Mouse (Mus musculus): ENCODE data around the gene Tsga10. TPM values are rescaled to one million over a fixed set of nuclear protein-coding genes. Genes with fewer than 3 reads are reported as not detected.

Tsga10 gene
- total RNA-seq (2021), result 10 to 100 TPM; 20.0 to 24.0 TPM
- long read RNA-seq, experiment 1, partial matches to known transcripts, result 1 of 5 reads
- long read RNA-seq, experiment 1, other reads (novel, unspliced or antisense), result 2 of 5 reads
- long read RNA-seq, experiment 2, partial matches to known transcripts, result 0 of 9 reads
- long read RNA-seq, experiment 2, other reads (novel, unspliced or antisense), result 5 of 9 reads

GRCm38 (mm10) chr1:37866286-37866685 lies at the start of gene Tsga10:
Gene Tsga10, minus strand, starts transcription at chr1:37866429.
- H3K4me3 ChIP-seq, result peak within 1 kb of the TSS; percentile 80
- DNase-seq (ENCODE audit: extremely low spot score in 1 of 2, low spot score in 2 of 2), result no peak
- intact Hi-C loops (cut with DNase I), result loop anchor here (5.0 kb wide), 1 partner anchor 189 kb away; no protein-coding TSS in a partner anchor
- H3K27ac ChIP-seq, result peak within 1 kb of the TSS; percentile 96
- no peak for TF ChIP-seq CTCF (IDR thresholded peaks at IDR 0.05)

GRCm38 (mm10) chr1:37912751-37913150 lies 46.5 kb upstream of the Tsga10 start:
- no peak for TF ChIP-seq CTCF (IDR thresholded peaks at IDR 0.05)
- Histone ChIP-seq H3K27ac (no peak overlapping the region), H3K4me3 (no peak overlapping the region)
- no peak for DNase-seq (ENCODE audit: extremely low spot score in 1 of 2, low spot score in 2 of 2)
- intact Hi-C loops (cut with DNase I), result no loop called here

GRCm38 (mm10) chr1:37903178-37903577 lies 36.9 kb upstream of the Tsga10 start:
- TF ChIP-seq CTCF (IDR thresholded peaks at IDR 0.05), result peak; percentile 60
- Histone ChIP-seq H3K27ac (no peak overlapping the region), H3K4me3 (no peak overlapping the region)
- intact Hi-C loops (cut with DNase I), result loop anchor here (1.0 kb wide), 1 partner anchor 82 kb away; no protein-coding TSS in a partner anchor
- DNase-seq (ENCODE audit: extremely low spot score in 1 of 2, low spot score in 2 of 2), result no peak

- no peak for TF ChIP-seq CTCF (IDR thresholded peaks at IDR 0.05)
- intact Hi-C loops (cut with DNase I), result no loop called here
- Histone ChIP-seq H3K4me3 (no peak overlapping the region), H3K27ac (no peak overlapping the region)
- DNase-seq (ENCODE audit: extremely low spot score in 1 of 2, low spot score in 2 of 2), result no peak
Observed at GRCm38 (mm10) chr1:37900288-37900687, 34.1 kb upstream of the Tsga10 start.

DNA sequence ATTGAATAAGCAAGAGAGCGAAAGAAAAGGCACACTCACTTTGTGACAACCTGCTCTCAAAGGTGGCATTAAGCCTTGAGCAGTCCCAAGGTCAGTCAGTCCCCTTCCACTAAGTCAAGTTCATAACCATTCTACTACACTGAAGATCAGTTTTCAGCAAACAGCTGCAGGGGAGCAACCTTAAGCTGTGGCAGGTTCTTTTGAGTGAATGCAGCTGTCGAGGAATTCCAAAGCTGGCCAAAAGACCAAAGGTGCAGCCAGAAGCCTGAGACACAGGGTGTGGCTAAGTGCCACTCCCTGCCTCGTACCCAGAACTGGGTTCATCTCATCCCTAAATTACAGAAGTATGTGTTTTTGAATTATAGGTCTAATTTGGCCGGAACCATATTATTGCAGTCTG lies 33.6 kb upstream of the Tsga10 start:
- intact Hi-C loops (cut with DNase I), result no loop called here
- no peak overlapping the region for H3K4me3 ChIP-seq
- H3K27ac ChIP-seq, result no peak overlapping the region
- no peak for DNase-seq (ENCODE audit: extremely low spot score in 1 of 2, low spot score in 2 of 2)
- TF ChIP-seq CTCF (IDR thresholded peaks at IDR 0.05), result no peak

- Histone ChIP-seq H3K4me3 (no peak overlapping the region), H3K27ac (no peak overlapping the region)
- intact Hi-C loops (cut with DNase I), result no loop called here
- DNase-seq (ENCODE audit: extremely low spot score in 1 of 2, low spot score in 2 of 2), result no peak
- TF ChIP-seq CTCF (IDR thresholded peaks at IDR 0.05), result no peak
Observed at GRCm38 (mm10) chr1:37894606-37895005, 28.4 kb upstream of the Tsga10 start.

GRCm38 (mm10) chr1:37891400-37891799 lies 25.2 kb upstream of the Tsga10 start:
- peak; percentile 44 for TF ChIP-seq CTCF (IDR thresholded peaks at IDR 0.05)
- intact Hi-C loops (cut with DNase I), result loop anchor here (2.0 kb wide), 1 partner anchor 27 kb away; no protein-coding TSS in a partner anchor
- H3K4me3 ChIP-seq, result peak overlapping the region; percentile 80
- DNase-seq (ENCODE audit: extremely low spot score in 1 of 2, low spot score in 2 of 2), result no peak
- H3K27ac ChIP-seq, result no peak overlapping the region

GRCm38 (mm10) chr1:37890025-37890652 lies 23.9 kb upstream of the Tsga10 start, which contains the start of the genes Mitd1 and Mrpl30:
Gene Mitd1, minus strand, starts transcription at chr1:37890411.
Gene Mrpl30, plus strand, starts transcription at chr1:37890477.
- peak; percentile 88 to 91 for DNase-seq (ENCODE audit: extremely low spot score in 1 of 2, low spot score in 2 of 2)
- Histone ChIP-seq H3K4me3 (peak within 1 kb of the TSS; percentile 80), H3K27ac (peak within 1 kb of the TSS; percentile 71)
- intact Hi-C loops (cut with DNase I), result loop anchor here (1.0 to 2.0 kb wide), 2 partner anchors 25 to 107 kb away; partner anchors contain the start of gene Txndc9
- no peak for TF ChIP-seq CTCF (IDR thresholded peaks at IDR 0.05)

DNA sequence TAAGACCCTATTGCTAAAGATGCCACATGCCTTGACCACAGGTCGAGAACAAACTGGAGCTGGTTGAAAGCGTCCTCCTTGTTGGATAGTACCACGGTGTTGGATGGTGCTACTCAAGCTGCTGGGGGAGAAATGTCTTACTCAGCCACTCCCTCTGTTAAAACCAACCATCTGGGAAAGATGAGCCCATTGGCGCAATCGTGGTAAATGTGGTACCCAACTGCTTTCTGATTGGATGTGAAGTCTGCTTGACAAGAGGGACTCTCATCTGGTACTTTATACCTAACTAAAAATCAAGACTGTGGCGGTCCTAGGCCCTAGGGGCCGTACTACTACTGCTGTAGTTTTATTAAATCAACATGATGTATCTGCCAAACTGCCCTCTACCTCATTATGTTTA lies 23.0 kb upstream of the Tsga10 start:
- no peak for TF ChIP-seq CTCF (IDR thresholded peaks at IDR 0.05)
- intact Hi-C loops (cut with DNase I), result no loop called here

GRCm38 (mm10) chr1:37884451-37884850 lies 18.2 kb upstream of the Tsga10 start:
- intact Hi-C loops (cut with DNase I), result no loop called here
- DNase-seq (ENCODE audit: extremely low spot score in 1 of 2, low spot score in 2 of 2), result no peak
- H3K27ac ChIP-seq, result no peak overlapping the region
- TF ChIP-seq CTCF (IDR thresholded peaks at IDR 0.05), result no peak
- no peak overlapping the region for H3K4me3 ChIP-seq

More for the DNA sequence above, 23.0 kb upstream of the Tsga10 start:
- no peak for DNase-seq (ENCODE audit: extremely low spot score in 1 of 2, low spot score in 2 of 2)
- Histone ChIP-seq H3K27ac (no peak overlapping the region), H3K4me3 (peak overlapping the region; percentile 80)

DNA sequence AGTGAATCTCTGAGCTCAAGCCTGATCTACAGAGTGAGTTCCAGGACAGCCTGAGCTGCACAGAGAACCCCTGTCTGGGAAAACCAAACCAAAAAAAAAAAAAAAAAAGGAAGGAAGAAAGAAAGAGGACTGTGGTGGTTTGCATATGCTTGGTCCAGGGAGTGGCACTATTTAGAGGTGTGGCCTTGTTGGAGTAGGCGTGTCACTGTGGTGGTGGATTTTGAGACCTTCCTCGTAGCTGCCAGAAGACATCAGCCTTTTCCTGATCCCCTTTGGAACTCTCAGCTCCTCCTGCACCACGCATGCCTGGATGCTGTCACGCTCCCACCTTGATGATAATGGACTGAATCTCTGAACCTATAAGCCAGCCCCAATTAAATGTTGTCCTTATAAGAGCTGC lies 17.2 kb upstream of the Tsga10 start:
- Histone ChIP-seq H3K27ac (no peak overlapping the region), H3K4me3 (no peak overlapping the region)
- intact Hi-C loops (cut with DNase I), result no loop called here
- DNase-seq (ENCODE audit: extremely low spot score in 1 of 2, low spot score in 2 of 2), result no peak
- no peak for TF ChIP-seq CTCF (IDR thresholded peaks at IDR 0.05)

DNA sequence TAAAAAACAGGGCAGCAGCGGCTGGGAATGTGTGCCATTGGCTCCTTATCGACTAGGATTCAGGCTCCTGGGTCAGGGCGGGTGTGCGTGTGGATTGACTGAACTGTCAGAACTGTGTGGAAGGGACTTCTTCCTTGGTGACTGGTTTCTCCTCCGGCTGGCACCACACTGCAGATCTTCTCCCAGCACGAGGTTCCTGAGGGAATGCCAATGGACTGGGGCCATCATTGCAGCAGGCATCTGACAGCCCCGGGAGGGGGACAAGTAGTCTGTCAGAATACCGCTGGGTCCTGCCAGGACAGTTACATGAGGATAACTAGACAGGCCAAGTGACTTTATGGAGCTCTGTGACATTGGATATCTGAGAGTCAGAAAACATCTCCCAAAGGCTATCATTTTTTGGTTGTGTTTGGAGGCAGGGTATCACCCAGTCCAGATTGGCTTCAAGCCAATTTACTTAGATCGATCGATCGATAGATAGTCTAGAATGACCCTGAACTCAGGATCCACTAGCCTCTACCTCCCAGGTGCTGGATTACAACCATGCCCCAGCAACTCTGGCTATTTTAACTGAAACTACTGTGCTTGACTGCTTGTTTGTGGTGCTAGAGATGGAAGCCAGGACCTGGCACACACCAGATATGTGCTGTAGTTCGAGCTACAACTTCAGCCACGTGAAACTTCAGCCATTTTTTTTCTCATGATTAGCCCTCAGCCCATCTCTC lies 11.7 kb upstream of the Tsga10 start:
- no peak for DNase-seq (ENCODE audit: extremely low spot score in 1 of 2, low spot score in 2 of 2)
- intact Hi-C loops (cut with DNase I), result no loop called here
- Histone ChIP-seq H3K27ac (no peak overlapping the region), H3K4me3 (no peak overlapping the region)
- no peak for TF ChIP-seq CTCF (IDR thresholded peaks at IDR 0.05)
